Mouse (Mus musculus): ENCODE data around the gene Rsph3a. TPM values are rescaled to one million over a fixed set of nuclear protein-coding genes. Genes with fewer than 3 reads are reported as not detected.
"Not testable (repeated sequence)": the region's sequence is repeated elsewhere in the genome, so short reads cannot be mapped to it uniquely, and the experiment has no call there.

Gene Rsph3a
- 60.2 and 61.8 TPM in 2 replicates for polyA plus RNA-seq (2016; fragmentation: Nextera tagmentation; extraction: Ambion mirVana)

GRCm38 (mm10) chr17:7945117-7946052, at the start of gene Rsph3a:
TSS of gene Rsph3a (plus strand) at chr17:7945614.
- Histone ChIP-seq H3K27ac (peak within 1 kb of the TSS; percentile 89), H3K4me3 (peak within 1 kb of the TSS; percentile 62)
- H3K36me3 ChIP-seq; H3K4me1 ChIP-seq (replicated peaks); H3K27me3 ChIP-seq (ENCODE audit: insufficient read depth, poor library complexity, severe bottlenecking); H3K9me3 ChIP-seq: not testable (repeated sequence)
- 4% methylated on average over 58 of the region's 58 CpGs for WGBS
- peak; percentile 93 for DNase-seq (ENCODE audit: low spot score)

GRCm38 (mm10) chr17:7896047-7896635, 49.3 kb upstream of the Rsph3a start:
- H3K4me3 ChIP-seq, result no peak overlapping the region
- no peaks in the 10 kb centered on the region for H3K27me3 ChIP-seq (ENCODE audit: insufficient read depth, poor library complexity, severe bottlenecking)
- no peaks in the 10 kb centered on the region for H3K9me3 ChIP-seq
- DNase-seq (ENCODE audit: low spot score), result no peak
- 64% methylated on average over 10 of the region's 10 CpGs for WGBS
- H3K4me1 ChIP-seq (replicated peaks), result peaks cover 11% of the 10 kb centered on the region
- no peak overlapping the region for H3K27ac ChIP-seq
- H3K36me3 ChIP-seq, result no peaks in the 10 kb centered on the region

GRCm38 (mm10) chr17:7897120-7897519, 48.3 kb upstream of the Rsph3a start:
- Histone ChIP-seq H3K36me3 (no peaks in the 10 kb centered on the region), H3K9me3 (no peaks in the 10 kb centered on the region), H3K27ac (no peak overlapping the region), H3K4me1 (replicated peaks) (peaks cover 11% of the 10 kb centered on the region), H3K27me3 (ENCODE audit: insufficient read depth, poor library complexity, severe bottlenecking) (no peaks in the 10 kb centered on the region), H3K4me3 (no peak overlapping the region)
- DNase-seq (ENCODE audit: low spot score), result no peak
- WGBS, result 86% methylated on average over 11 of the region's 11 CpGs

GRCm38 (mm10) chr17:7897756-7898155, 47.7 kb upstream of the Rsph3a start:
- Histone ChIP-seq H3K4me3 (no peak overlapping the region), H3K4me1 (replicated peaks) (peaks cover 11% of the 10 kb centered on the region), H3K9me3 (no peaks in the 10 kb centered on the region), H3K27me3 (ENCODE audit: insufficient read depth, poor library complexity, severe bottlenecking) (no peaks in the 10 kb centered on the region), H3K36me3 (no peaks in the 10 kb centered on the region), H3K27ac (no peak overlapping the region)
- 85% methylated on average over 4 of the region's 4 CpGs for WGBS
- DNase-seq (ENCODE audit: low spot score), result no peak

GRCm38 (mm10) chr17:7899233-7899632, 46.2 kb upstream of the Rsph3a start:
- Histone ChIP-seq H3K4me3 (no peak overlapping the region), H3K4me1 (replicated peaks) (peaks cover 11% of the 10 kb centered on the region), H3K27me3 (ENCODE audit: insufficient read depth, poor library complexity, severe bottlenecking) (no peaks in the 10 kb centered on the region), H3K27ac (no peak overlapping the region), H3K9me3 (no peaks in the 10 kb centered on the region), H3K36me3 (no peaks in the 10 kb centered on the region)
- 82% methylated on average over 6 of the region's 6 CpGs for WGBS
- DNase-seq (ENCODE audit: low spot score), result no peak

GRCm38 (mm10) chr17:7899961-7900360, 45.5 kb upstream of the Rsph3a start:
- no peak overlapping the region for H3K4me3 ChIP-seq
- 88% methylated on average over 4 of the region's 4 CpGs for whole genome bisulfite sequencing
- no peaks in the 10 kb centered on the region for H3K27me3 ChIP-seq (ENCODE audit: insufficient read depth, poor library complexity, severe bottlenecking)
- H3K4me1 ChIP-seq (replicated peaks), result peaks cover 11% of the 10 kb centered on the region
- no peak for DNase-seq (ENCODE audit: low spot score)
- no peak overlapping the region for H3K27ac ChIP-seq
- H3K9me3 ChIP-seq, result no peaks in the 10 kb centered on the region
- no peaks in the 10 kb centered on the region for H3K36me3 ChIP-seq

- Histone ChIP-seq H3K36me3 (no peaks in the 10 kb centered on the region), H3K4me1 (replicated peaks) (peaks cover 1% of the 10 kb centered on the region), H3K4me3 (no peak overlapping the region), H3K9me3 (no peaks in the 10 kb centered on the region), H3K27me3 (ENCODE audit: insufficient read depth, poor library complexity, severe bottlenecking) (no peaks in the 10 kb centered on the region), H3K27ac (no peak overlapping the region)
- DNase-seq (ENCODE audit: low spot score), result no peak
- 85% methylated on average over 2 of the region's 2 CpGs for WGBS
Observed at GRCm38 (mm10) chr17:7901536-7901935, 43.9 kb upstream of the Rsph3a start.

GRCm38 (mm10) chr17:7902362-7902761, 43.1 kb upstream of the Rsph3a start:
- no peaks in the 10 kb centered on the region for H3K36me3 ChIP-seq
- no peaks in the 10 kb centered on the region for H3K9me3 ChIP-seq
- H3K27me3 ChIP-seq (ENCODE audit: insufficient read depth, poor library complexity, severe bottlenecking), result no peaks in the 10 kb centered on the region
- WGBS, result 83% methylated on average over 3 of the region's 3 CpGs
- DNase-seq (ENCODE audit: low spot score), result no peak
- H3K27ac ChIP-seq, result no peak overlapping the region
- H3K4me1 ChIP-seq (replicated peaks), result no peaks in the 10 kb centered on the region
- no peak overlapping the region for H3K4me3 ChIP-seq

- no peak overlapping the region for H3K27ac ChIP-seq
- DNase-seq (ENCODE audit: low spot score), result no peak
- 38% methylated on average over 2 of the region's 2 CpGs for WGBS
- H3K4me3 ChIP-seq, result no peak overlapping the region
- H3K36me3 ChIP-seq, result no peaks in the 10 kb centered on the region
- no peaks in the 10 kb centered on the region for H3K4me1 ChIP-seq (replicated peaks)
- H3K27me3 ChIP-seq (ENCODE audit: insufficient read depth, poor library complexity, severe bottlenecking), result no peaks in the 10 kb centered on the region
- peaks cover 6% of the 10 kb centered on the region for H3K9me3 ChIP-seq
Observed at GRCm38 (mm10) chr17:7904992-7905391, 40.4 kb upstream of the Rsph3a start.

- no peak overlapping the region for H3K4me3 ChIP-seq
- H3K36me3 ChIP-seq, result no peaks in the 10 kb centered on the region
- H3K27ac ChIP-seq, result no peak overlapping the region
- no peak for DNase-seq (ENCODE audit: low spot score)
- 47% methylated on average over 4 of the region's 4 CpGs for WGBS
- no peaks in the 10 kb centered on the region for H3K4me1 ChIP-seq (replicated peaks)
- H3K9me3 ChIP-seq, result peaks cover 9% of the 10 kb centered on the region
- no peaks in the 10 kb centered on the region for H3K27me3 ChIP-seq (ENCODE audit: insufficient read depth, poor library complexity, severe bottlenecking)
Observed at GRCm38 (mm10) chr17:7905936-7906685, 39.3 kb upstream of the Rsph3a start.

GRCm38 (mm10) chr17:7914596-7915227, 30.7 kb upstream of the Rsph3a start:
- 78% methylated on average over 2 of the region's 2 CpGs for WGBS
- no peaks in the 10 kb centered on the region for H3K27me3 ChIP-seq (ENCODE audit: insufficient read depth, poor library complexity, severe bottlenecking)
- no peaks in the 10 kb centered on the region for H3K36me3 ChIP-seq
- no peak overlapping the region for H3K27ac ChIP-seq
- no peak for DNase-seq (ENCODE audit: low spot score)
- peaks cover 12% of the 10 kb centered on the region for H3K9me3 ChIP-seq
- H3K4me1 ChIP-seq (replicated peaks), result no peaks in the 10 kb centered on the region
- H3K4me3 ChIP-seq, result no peak overlapping the region

GRCm38 (mm10) chr17:7915791-7916190, 29.6 kb upstream of the Rsph3a start:
- Histone ChIP-seq H3K27me3 (ENCODE audit: insufficient read depth, poor library complexity, severe bottlenecking) (no peaks in the 10 kb centered on the region), H3K4me1 (replicated peaks) (no peaks in the 10 kb centered on the region), H3K27ac (no peak overlapping the region), H3K36me3 (no peaks in the 10 kb centered on the region), H3K9me3 (peaks cover 9% of the 10 kb centered on the region), H3K4me3 (no peak overlapping the region)
- no peak for DNase-seq (ENCODE audit: low spot score)
- WGBS, result 83% methylated on average over 9 of the region's 9 CpGs

Measured in hindbrain, embryonic 10.5 days (tissue).